Mouse (Mus musculus) layer of hippocampus, postnatal 36 days (tissue): ENCODE measurements at regions not wholly inside any gene's neighbourhood (a gene's known extent, or its start where the extent isn't known, plus 50 kb on each side); places are given as distances from the start of the nearest gene placed in this dataset.

Source experiments
- DNase-seq, 2 experiments: peaks; one replicate each; pipeline ENCODE4 v3.0.0; 2022

DNA sequence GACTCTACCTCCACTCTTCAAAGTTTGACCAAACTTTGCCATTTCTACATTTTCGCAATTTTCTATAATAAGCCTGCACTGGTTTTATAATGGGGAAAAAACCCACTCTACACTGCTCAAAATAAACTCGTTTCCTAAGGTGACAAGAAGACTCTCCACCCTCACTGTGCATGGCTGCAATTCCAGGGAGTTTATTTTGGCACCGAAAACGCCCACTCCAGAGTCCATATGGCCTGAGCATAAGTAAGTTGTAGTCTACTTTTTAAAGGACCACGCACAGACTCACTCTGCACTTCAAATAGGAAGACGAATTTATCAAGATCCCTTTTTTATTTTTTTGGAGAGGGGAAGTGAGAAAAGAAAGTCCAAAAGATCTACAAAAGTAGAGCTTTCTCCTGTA lies 219.4 kb downstream of the Pdcd6ip start:
- DNase-seq = no peak

DNA sequence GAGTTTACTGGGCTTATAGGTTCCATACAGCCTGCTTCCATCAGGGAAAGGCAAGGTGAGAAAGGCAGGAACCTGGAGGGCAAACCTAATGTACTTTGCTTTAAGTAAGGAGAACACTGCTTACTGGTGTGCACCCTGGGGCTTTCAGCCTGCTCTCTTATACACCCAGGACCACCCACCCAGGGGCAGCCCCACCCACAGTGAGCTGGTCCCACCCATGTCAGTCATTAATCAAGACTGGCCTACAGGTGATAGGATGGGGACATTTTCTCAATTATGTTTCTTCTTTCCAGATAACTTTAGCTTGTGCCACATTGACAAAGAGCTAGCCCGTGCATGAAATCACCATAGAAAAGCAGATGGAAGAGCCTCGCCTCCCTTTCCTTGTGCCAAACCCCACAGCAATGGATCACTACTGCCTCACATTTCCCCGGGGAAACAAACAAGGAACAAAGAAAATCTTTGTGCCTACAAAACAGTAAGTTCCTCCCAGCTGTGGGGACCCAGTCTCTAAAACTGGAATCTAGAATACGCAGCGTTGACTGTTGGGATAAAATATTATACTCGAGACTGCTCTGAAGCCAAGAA lies 221.5 kb downstream of the Pdcd6ip start:
- no peak for DNase-seq

DNA sequence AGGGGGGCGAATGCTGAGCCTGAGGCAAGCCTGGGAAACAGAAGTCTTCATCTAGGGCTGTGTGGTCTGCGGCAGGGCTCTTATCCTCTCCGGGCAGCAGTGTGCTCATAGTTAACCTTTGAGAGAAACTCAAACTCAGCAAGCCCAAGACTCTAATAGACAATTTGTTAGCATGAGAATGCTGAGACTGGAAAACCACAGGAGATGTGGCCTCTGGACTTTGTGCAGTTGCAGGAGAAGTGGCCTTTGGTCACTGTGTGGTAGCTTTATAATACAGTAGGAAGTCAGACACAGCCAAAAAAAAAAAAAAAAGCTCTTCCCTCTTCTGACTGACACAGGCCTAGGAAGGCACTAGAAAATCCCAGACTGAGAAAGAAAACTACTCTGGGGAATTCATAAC lies 228.2 kb downstream of the Pdcd6ip start:
- no peak for DNase-seq

DNA sequence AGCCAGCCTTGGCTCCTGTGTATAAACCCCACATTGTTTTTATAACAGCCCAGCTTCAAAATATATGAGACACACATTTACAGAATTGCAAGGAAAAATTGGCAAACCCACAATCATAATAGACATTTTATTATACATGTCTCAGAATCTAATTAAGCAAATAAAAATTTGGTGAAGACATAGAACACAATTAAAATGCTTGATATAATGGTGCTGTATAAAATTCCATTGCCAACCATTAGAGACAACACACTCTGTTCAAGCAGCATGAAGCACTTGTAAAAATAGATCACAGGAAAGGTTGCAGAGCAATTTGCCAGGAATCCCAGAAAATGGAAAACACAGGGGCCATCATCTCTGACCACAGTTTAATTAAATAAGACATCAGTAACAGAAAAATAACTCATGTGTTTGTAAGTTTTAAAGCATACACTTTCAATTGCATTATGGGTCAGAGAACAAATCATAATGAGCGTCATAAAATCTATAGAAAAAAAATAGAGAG lies 229.2 kb downstream of the Pdcd6ip start:
- no peak for DNase-seq

DNA sequence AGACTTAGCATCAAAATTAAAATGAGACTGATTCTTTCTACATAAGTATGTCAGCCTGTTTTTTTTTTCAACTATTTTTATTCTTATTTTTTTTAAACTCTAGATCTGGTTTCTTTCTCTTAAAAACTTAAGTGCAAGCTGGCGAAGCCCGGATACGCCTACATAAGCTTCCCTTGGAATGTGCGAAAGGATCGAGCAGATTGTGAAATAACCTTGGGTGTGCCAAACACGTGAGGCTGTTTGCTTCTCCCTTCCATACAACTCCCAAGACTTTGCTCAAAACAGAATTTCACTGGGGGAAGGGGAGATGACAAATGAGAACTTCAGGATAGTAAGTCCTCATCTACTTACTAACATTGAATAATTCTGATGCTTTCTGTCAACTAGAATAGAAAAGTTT lies 236.3 kb downstream of the Pdcd6ip start:
- peak; percentile 39 to 50 for DNase-seq

DNA sequence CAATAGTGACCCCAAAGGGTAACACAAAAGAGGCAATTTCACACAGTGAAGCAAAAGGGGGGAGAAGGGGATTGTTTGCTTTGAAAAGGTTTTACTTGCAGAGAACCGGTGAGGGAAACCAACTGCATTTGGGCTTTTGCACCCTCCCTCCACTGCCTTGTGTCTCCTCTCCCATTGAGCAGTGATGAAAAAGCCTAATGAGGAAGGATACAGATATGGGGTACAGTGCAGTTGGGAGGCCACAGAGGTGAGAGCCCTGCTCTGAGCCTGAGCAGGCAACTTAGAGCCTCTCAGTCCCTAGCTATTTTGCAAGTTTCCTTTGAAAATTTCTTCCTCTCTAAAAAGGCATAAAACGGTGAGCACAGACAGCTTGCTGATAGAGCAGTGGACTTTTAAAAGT lies 245.2 kb downstream of the Pdcd6ip start:
- DNase-seq = no peak

DNA sequence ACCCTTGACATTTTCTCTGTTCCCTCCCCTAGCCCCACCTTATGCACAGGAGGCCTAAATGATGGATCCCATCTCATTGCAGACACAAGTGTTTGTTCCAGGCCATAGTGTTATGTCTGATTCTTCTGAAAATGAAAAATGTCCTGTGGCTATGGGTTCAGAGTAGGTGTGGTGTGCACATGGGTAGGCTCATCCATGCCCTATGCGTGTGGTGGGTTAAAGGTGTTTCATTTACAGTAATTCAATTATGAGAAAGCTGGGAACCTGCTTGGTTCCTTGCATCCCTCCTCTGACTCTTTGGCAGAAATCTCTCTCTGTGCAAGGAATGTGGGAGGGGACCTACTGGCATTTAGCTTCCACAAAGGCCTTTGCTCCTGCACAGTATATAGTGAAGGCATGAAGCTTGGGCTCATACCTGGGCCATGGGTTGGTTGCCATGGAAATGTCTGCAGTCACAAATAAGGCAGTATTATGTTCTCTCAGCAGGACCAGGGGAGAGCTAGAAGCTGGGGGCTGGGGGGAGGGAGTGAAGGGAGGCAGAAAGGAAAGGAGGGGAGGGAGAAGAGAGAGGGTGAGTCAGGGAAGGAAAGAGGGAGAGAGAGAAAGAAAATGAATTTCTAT lies 245.7 kb downstream of the Pdcd6ip start:
- DNase-seq = no peak

DNA sequence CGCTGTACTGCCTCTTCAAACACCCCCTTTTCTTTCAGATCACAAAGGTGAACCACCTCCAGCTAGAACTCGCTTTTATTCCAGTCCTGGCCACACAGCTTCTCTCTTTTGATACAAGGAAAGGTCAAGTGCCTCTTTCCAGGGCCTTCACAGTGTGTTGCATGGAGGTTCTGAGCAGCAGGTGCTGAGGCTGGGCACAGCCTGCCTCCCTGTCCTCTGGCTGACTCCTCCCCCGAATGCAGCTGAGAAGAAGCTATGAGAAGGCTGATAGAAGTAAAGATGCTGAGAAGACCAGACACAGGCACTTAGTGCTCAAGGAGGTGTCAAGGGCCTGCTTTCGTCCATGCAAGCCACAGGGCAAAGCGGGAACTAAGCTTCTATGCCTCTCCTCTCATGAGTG lies 248.2 kb downstream of the Pdcd6ip start:
- no peak for DNase-seq

DNA sequence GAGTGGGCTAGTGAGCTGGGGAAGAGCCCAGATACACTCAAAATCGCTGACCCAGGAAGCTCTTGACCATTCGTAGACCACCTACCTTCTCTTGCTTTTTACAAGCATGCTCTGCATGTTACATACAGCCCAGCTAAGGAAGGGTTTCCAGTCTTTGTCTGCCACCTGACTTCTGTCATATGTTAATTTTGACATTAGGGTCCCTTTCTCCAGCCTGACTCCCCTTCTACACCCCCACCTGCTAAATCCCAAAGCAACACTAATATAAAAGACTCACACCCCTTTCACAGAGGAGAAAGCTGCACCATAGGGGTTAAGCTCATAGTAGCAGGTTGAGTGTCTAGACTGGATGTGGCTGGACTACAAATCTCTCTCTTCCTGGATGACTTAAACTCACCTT lies 248.8 kb downstream of the Pdcd6ip start:
- DNase-seq = no peak

DNA sequence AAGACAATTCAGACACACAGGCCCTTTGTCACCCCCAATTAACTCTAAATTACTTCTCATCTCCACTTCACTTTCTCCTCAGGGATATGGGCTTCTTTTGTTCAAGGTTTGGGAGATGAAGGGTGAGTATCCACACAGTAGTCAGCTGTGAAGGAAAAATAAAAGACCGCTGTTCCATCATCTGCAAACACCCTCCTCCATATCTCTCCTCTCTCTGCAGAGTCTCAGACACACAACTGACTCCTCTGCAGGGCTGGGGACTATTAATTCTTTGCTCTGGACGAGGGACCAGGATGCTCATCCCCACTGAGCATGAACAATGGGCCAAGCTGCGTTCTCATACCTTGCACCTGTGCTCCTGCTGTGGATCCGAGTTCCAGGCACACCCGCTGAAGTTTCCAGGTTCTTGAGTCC lies 249.3 kb downstream of the Pdcd6ip start:
- DNase-seq = no peak

DNA sequence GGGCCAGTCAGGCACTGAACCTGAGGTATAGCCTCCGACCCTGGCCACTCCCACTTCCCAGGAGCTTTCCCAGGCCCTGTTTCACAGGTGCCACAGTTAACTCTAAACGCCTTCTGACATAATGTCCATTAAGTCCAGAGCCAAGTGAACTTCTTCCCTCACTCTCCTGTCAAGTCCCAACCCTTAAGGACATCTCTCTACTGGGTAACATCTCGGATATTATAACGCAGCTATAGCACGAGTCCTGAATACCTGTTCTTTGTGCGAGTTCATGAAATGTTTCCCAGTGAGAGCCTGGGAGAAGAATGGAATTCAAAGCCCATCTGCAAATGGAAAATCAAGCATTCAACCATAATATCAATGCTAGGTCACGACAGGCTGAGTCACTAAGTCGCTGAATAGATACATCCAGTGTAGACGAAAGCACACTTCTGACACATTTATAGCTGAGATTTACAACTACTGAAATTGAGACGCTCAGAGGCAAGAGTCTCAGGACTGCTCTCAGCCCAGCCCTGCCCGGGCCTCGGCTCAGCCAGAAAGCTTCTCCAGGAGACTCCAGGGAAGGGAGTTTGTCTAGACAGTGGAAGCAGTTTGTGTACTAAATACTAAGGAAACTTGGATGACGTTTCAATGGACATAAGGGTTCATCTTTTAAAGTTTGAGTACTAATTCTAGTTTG lies 250.7 kb downstream of the Pdcd6ip start:
- no peak for DNase-seq

DNA sequence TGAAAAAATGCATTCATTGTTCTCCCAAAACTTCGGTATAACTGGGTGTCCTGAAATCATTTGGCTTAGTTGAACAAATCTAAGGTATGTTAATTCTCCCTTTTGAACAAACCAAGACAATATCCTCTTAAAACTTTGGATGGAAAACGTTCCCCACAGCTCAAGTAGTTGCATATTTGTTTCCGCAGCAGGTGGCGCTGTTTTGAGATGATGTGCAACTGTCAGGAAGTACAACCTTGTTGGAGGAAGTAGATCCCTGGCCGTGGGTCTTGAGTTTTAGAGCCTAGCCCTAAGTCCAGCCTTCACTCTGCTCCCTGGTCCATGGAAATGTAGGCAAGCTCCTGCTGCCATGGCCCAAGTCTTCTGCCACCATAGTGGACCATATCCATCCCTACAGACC lies 252.5 kb downstream of the Pdcd6ip start:
- DNase-seq = no peak

DNA sequence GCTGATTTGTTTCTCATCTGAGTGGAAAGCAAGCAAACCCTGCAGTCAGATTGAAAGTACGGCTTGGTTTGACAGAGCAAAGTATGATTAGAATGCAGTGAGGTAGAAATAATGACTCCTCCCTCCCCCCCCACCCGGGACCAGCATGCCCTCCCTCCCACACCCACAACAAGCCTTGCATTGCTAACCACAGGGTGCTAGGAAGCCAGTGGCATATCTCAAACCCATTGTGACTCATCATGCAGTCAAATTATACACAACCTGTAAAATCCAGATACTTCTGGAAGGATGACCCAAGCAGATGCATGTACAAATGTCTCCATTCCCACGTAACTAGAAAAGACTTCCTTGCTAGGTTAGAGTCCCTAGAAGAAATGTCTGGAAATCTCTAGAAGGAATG lies 254.8 kb downstream of the Pdcd6ip start:
- no peak for DNase-seq

DNA sequence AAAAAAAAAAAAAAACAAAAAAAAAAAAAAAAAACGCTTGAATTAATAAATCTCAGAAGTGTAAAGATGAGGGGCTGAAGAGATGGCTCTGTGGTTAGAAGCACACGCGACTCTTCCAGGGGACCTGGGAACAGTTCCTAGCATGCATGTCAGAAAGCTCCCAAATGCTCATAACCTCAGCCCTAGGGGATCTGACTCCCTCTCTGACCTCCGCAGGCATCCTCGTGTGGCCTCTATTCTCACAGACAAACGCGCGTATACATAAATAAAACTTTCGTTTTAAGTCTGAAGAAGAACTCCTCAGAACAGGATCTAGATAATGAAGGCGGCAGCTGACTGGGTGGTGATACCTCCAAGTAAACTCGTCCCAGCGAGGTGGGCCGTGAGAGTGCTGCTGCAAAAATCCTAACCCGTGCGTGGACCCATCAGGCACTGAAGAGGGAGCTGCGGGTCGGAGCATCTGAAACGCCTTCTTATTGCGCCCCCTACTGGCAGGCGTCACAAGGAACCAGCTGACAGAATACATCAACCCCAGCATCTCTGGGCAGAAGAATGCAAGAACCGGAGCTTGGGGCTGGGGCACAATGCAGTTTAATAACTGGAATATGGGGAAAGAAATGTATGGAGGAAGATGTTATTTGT lies 266.2 kb downstream of the Pdcd6ip start:
- DNase-seq = peak; percentile 77 to 78

DNA sequence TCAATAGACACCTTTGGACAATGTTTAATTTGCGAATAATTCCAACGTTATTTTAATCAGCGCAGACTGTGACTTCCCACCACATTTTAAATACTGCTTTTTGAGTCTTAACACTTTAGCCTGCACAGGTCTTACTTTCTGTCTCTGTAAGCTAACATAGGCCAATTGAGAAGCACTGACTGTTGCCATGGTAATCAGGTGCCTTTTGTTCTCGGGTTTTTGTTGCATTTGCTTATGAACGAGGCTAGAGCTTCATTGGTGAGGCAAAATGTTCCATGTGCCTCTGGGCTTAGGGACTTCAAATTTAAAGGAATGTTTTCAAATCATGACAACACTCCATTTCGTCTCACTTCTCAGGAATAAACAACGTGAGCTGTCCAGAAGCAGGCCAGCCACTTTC lies 269.7 kb downstream of the Pdcd6ip start:
- DNase-seq = no peak

DNA sequence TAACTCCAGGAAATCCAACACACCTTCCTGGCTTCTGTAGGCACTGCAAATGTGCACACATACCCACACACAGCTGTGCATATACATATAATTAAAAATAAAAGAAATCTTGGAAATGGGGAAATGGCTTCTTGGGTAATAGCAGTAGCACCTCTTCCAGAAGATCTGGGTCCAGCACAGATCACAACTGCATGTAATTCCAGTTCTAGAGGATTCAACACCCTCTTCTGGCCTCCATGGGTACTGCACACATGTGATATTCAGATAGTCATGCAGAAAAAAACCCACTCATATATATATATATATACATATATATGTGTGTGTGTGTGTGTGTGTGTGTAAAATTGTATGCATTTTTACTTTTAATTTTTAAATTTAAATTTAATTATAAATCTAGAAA lies 272.1 kb downstream of the Pdcd6ip start:
- DNase-seq = no peak

DNA sequence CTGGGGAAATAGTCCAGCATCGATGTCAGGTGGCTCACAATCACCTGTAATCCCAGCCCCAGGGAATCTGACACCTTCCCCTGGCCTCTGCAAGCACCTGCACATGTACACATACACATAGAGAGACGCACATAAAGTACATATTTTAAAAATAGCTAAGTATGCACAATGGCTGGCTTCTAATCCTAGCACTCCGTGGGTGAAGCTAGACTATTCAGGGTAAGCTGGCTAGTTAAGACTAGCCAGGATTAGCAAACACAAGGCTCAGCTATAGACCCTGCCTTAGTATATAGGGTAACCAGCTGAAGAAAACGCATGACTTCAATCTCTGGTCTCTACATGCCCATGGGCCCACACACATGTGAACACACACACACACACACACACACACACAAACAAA lies 274.6 kb downstream of the Pdcd6ip start:
- no peak for DNase-seq

DNA sequence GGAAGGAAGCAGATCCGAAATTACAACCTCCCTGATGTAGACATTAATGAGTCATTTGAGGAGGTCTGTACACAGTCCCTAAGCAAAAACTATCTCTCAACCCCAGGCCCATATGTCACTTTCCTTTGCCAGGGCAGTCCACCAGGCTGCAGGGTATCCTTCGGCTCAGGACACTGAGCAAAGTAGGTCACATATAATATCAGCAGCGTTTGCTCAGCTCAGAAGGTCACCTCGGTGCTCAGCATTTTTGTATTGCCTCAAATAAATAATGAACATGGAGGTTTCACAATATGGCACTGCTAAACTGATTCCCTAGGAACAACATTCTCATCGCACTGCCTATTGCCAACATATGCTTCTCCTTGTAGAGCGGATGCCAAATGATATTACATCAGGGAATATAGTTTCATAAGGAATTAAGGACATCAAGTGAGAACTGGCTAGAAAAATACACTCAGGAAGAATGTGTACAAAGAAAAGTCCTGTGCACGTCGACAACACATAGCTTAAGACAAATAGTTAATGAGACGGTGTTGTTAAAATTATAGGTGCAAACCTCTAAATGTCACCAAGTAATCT lies 275.4 kb downstream of the Pdcd6ip start:
- DNase-seq = no peak

DNA sequence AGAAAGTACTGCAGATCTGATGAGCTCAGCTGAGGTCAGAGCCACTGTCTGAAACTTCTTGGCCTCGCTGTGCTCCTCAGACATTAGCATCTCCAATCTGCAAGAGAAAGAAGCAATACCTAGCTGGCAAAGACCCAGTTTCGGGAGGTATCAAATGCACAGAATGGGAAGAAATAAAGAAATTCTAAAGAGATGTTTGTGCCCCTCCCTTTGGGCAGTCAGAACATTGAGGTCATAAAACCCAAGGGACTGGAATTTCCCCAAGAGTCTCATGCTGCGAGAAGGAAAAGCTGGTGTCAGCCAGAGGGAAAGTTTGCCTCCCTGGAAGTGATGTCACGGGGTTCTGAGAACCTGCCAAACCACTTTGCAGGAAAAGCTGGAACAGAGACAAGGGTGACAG lies 277.6 kb downstream of the Pdcd6ip start:
- DNase-seq = no peak

DNA sequence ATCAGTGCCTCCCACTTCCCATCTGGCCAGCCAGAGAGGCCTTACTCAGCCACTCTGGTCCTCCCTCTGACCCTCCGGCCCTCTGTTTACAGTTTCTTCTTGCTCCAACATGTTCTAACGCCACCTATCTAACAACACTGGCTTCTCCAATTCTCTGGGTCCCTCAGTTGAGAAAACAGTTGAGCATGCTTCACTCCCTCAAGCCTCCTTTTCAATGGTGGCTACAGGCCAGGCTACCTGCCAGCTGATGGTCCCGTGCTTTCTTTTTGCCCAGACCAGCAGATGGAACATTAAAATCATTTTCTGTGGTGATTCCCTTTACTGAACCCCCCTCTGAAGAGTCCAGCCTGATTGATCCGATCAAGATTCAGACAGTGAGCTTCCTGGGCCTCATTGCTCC lies 280.8 kb downstream of the Pdcd6ip start:
- no peak for DNase-seq

DNA sequence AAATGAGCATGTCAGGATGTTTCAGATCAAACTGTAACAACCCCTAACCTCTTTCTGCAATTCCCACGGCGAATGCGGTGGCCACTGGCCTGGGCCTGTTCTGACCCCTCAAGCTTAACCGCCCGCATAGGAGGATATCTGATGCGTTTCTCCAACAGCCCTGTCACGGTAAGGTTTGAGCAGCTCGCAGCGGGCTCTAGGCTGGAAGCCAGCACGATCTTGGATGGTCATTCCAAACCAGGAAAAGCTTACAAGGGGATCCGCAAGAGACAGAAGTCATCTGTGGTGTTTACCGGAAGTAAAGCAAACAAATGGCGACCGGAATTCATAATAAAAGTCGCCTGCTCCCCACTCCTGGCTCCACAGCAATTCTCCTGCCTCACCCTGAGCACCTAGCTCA lies 281.7 kb downstream of the Pdcd6ip start:
- no peak for DNase-seq

DNA sequence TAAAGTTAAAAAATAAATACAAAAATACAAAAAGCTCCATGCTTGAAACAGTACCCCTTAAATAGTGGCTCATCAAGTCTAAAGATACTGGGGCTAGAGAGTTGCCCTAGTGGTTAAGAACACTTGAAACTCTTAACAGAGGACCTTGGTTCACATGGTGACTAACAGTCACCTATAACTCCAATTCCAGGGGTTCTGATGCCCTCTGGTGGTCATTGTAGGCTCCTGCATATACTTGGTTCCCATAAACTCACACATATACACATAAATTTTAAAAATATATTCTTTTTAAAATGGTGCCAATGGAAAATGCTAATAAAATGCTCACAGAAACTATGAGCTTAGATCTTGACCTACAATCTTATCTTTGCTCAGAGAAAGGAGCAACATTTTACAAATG lies 286.4 kb downstream of the Pdcd6ip start:
- DNase-seq = no peak

DNA sequence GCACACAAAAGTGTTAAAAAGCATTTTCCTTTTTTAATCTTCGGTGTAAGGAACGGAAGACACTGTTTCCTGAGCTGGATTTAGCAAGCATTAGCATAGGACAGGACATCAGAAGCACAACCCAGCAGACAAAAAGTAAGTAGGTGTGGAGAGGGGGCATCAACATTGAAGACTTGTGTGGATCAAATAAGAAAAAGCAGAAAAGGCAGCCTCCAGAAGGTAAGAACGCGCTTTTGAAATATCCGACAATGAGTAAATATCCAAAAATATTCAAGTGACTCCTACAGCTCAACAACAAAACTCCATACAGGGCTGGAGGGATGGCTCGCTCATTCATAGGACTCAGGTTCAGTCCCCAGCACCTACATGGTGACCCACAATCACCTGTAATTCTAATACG lies 286.9 kb downstream of the Pdcd6ip start:
- DNase-seq = no peak
